Mouse (Mus musculus) erythroblast, embryonic 14.5 days (primary cell): ENCODE results near the gene Foxe3. TPM values are rescaled to one million over a fixed set of nuclear protein-coding genes. Genes with fewer than 3 reads are reported as not detected.

Experiments used
- H3K27me3 ChIP-seq: 2 replicates; pipeline ENCODE4 v1.6.1; 2012; ENCODE audit warnings: inconsistent platforms; ENCODE audit not compliant: control insufficient read depth
- H3K36me3 ChIP-seq: 2 replicates; pipeline ENCODE4 v1.6.1; 2012; ENCODE audit warnings: mild to moderate bottlenecking, inconsistent platforms; ENCODE audit not compliant: control insufficient read depth
- H3K4me1 ChIP-seq: 2 replicates; pipeline ENCODE4 v1.6.1; 2012; ENCODE audit warnings: inconsistent platforms; ENCODE audit not compliant: control insufficient read depth
- H3K4me3 ChIP-seq: replicated peaks from 2 replicates; pipeline ENCODE3; 2012; ENCODE audit warnings: moderate library complexity, mild to moderate bottlenecking, inconsistent platforms
- H3K9me3 ChIP-seq: 2 replicates; pipeline ENCODE4 v1.6.1; 2012; ENCODE audit warnings: low read length, inconsistent platforms, mixed read lengths; ENCODE audit not compliant: control insufficient read depth
- GATA1 ChIP-seq: IDR thresholded peaks from 2 replicates; pipeline ENCODE4 v1.6.1; 2012; ENCODE audit warnings: low read length, inconsistent platforms, mixed read lengths
- TAL1 ChIP-seq: IDR thresholded peaks from 3 replicates; pipeline ENCODE4 v1.6.1; 2012; ENCODE audit warnings: low read length, inconsistent platforms, mixed read lengths
- polyA plus RNA-seq: library from polyadenylated mRNA; stranded (reverse); fragments of >175 nt; gene quantifications from 2 replicates; pipeline ENCODE4 v1.2.3, GENCODE M21; 2012

The Foxe3 gene
- polyA plus RNA-seq, 1 experiment, result not detected

DNA sequence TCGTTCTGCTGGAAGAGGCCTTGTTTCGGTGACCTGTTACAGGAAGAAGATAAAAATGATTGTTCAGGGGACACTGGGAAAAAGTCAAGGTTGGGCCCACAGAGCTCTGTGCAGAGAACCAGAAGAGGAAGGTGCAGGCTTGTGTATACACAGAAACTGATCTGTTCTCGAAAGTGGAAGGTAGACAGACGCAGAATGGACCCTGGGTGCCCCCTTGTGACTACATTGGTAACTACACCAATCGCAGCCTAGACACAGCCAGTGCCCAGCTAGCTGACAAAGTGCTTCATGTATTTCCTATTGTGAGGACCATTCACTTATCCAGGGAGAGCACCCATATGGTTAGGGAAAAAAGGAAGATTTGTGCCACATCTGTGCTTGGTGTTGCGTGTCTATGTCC is 21.6 kb upstream of the Foxe3 start:
- peaks cover 11% of the 10 kb centered on the region for H3K27me3 ChIP-seq
- no peaks in the 10 kb centered on the region for H3K9me3 ChIP-seq
- no peak for TF ChIP-seq GATA1
- TF ChIP-seq TAL1, result no peak
- no peaks in the 10 kb centered on the region for H3K4me1 ChIP-seq
- no peaks in the 10 kb centered on the region for H3K36me3 ChIP-seq
- no peak overlapping the region for H3K4me3 ChIP-seq

DNA sequence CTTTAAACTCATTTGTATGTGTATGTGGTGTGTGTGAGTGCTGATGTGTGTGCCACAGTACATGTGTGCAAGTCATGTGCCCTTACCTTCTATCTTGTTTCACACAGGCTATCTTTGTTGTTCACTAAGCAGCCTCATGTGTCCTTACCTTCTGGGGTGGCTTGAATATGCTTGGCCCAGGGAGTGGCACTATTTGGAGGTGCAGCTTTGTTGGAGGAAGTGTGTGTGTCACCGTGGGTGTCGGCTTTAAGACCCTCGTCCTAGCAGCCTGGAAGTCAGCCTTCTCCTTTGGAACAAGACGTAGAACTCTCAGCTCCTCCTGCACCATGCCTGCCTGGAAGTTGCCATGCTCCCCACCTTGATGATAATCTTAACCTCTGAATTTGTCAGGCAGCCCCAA is 20.6 kb upstream of the Foxe3 start:
- Histone ChIP-seq H3K9me3 (no peaks in the 10 kb centered on the region), H3K36me3 (no peaks in the 10 kb centered on the region), H3K4me3 (no peak overlapping the region), H3K4me1 (no peaks in the 10 kb centered on the region), H3K27me3 (peaks cover 11% of the 10 kb centered on the region)
- TF ChIP-seq TAL1, result no peak
- no peak for TF ChIP-seq GATA1

DNA sequence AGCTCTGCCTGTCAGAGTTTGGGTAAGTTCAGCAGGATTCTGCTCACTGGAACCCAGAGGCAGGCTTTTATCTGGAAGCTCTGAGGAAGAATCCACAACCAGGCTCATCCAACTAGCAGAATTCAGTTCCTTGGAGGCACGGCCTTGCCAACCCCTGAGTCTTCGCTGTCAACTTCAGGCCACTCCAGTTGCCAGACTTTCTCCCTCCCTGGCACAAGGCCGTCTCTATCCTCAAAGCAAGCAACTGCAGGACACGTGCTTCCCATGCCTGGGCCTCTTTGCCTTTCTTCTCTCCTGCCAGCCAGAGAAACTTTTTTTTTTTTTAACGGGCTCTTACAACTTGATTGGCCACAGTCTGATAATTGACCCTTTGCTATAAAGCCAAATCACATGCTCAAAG is 19.2 kb upstream of the Foxe3 start:
- Histone ChIP-seq H3K9me3 (no peaks in the 10 kb centered on the region), H3K27me3 (peaks cover 11% of the 10 kb centered on the region), H3K36me3 (no peaks in the 10 kb centered on the region), H3K4me3 (no peak overlapping the region), H3K4me1 (no peaks in the 10 kb centered on the region)
- TF ChIP-seq GATA1, result no peak
- TF ChIP-seq TAL1, result no peak

DNA sequence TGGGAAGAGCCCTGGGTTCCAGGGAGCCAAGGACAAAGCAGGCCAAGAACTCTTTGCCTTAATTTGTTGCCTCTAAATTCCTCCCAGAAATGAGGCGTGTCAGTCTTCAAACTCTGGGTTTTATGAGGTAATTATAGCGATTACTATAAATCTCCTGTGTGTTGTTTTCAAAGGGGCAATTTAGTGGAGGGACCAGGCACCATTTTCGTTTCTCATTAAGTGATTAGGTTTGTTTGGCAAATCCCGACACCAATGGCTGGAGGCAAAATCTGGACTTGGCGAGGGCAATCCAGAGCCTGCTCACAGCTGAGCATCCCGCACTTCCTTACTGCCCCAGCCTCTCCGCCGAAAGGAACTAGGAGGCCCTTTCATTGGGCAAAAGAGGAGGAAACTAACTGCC is 16.8 kb upstream of the Foxe3 start:
- no peak for TF ChIP-seq TAL1
- no peak for TF ChIP-seq GATA1
- Histone ChIP-seq H3K27me3 (peaks cover 4% of the 10 kb centered on the region; the same call in 1 of the 2 replicates), H3K9me3 (no peaks in the 10 kb centered on the region), H3K4me1 (no peaks in the 10 kb centered on the region), H3K4me3 (no peak overlapping the region), H3K36me3 (no peaks in the 10 kb centered on the region)

DNA sequence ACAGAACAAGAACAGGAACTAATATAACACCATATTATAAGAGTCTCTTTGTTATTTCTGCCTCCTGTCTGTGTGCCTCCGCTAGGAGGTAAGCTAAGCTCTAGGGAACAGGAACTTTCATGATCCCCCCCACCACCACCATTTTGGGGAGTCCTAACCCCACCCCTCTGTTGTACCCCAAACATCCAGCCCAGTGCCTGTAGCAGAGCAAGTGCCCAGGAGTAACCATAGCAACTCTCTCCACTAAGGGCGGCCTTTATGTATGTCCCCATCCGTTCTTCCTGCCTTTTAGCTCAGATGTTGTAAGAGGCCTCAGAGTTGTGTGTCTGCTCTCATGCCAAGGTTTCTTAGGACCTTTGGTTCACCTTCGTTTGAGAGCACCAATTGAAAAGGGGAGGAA is 16.3 kb upstream of the Foxe3 start:
- Histone ChIP-seq H3K9me3 (no peaks in the 10 kb centered on the region), H3K27me3 (peaks cover 5% of the 10 kb centered on the region; the same call in 1 of the 2 replicates), H3K36me3 (no peaks in the 10 kb centered on the region), H3K4me3 (no peak overlapping the region), H3K4me1 (no peaks in the 10 kb centered on the region)
- TF ChIP-seq TAL1, result no peak
- no peak for TF ChIP-seq GATA1

GRCm38 (mm10) chr4:114941311-114941710 is 15.5 kb upstream of the Foxe3 start:
- no peaks in the 10 kb centered on the region for H3K4me1 ChIP-seq
- H3K9me3 ChIP-seq, result no peaks in the 10 kb centered on the region
- no peak overlapping the region for H3K4me3 ChIP-seq
- no peaks in the 10 kb centered on the region for H3K36me3 ChIP-seq
- H3K27me3 ChIP-seq, result peaks cover 5% of the 10 kb centered on the region; the same call in 1 of the 2 replicates
- TF ChIP-seq TAL1, result no peak
- no peak for TF ChIP-seq GATA1

GRCm38 (mm10) chr4:114938248-114938647 is 12.4 kb upstream of the Foxe3 start:
- Histone ChIP-seq H3K9me3 (no peaks in the 10 kb centered on the region), H3K4me3 (no peak overlapping the region), H3K27me3 (peaks cover 5% of the 10 kb centered on the region), H3K36me3 (no peaks in the 10 kb centered on the region), H3K4me1 (no peaks in the 10 kb centered on the region)
- no peak for TF ChIP-seq GATA1
- TF ChIP-seq TAL1, result no peak

DNA sequence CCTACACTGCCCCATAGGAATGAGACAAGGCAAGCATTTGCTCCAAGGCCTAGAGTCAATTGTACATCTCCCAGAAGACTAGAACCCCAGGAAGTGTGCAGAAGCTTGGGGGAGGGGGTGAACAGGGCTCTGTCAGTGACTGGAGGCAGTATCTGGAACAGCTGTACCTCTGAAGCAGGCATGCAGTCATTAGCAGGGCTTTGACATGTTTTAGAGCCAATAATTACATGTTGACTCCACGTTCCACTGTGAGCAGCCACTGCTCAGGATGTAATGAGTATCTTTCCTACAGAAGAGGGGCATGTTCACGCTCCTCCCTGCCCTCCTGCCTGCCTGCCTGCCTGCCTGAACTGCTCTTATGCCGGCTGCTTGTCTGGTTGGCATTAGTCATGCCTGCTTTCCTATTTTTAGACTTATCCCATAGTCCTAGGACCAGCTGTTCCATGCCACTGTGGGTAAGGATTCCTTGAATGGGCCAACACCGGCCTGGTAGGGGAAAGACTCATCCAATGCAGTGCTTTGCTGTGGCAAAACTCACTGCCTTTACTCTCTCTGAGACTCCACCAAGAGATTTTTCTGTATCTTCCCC is 11.7 kb upstream of the Foxe3 start:
- H3K4me3 ChIP-seq, result no peak overlapping the region
- peaks cover 5% of the 10 kb centered on the region for H3K27me3 ChIP-seq
- no peaks in the 10 kb centered on the region for H3K4me1 ChIP-seq
- TF ChIP-seq GATA1, result no peak
- TF ChIP-seq TAL1, result no peak
- H3K36me3 ChIP-seq, result no peaks in the 10 kb centered on the region
- no peaks in the 10 kb centered on the region for H3K9me3 ChIP-seq

GRCm38 (mm10) chr4:114934188-114934587 is 8.4 kb upstream of the Foxe3 start:
- Histone ChIP-seq H3K9me3 (no peaks in the 10 kb centered on the region), H3K27me3 (peaks cover 21% of the 10 kb centered on the region), H3K36me3 (no peaks in the 10 kb centered on the region), H3K4me3 (no peak overlapping the region), H3K4me1 (no peaks in the 10 kb centered on the region)
- TF ChIP-seq GATA1 (no peak), TAL1 (no peak)

DNA sequence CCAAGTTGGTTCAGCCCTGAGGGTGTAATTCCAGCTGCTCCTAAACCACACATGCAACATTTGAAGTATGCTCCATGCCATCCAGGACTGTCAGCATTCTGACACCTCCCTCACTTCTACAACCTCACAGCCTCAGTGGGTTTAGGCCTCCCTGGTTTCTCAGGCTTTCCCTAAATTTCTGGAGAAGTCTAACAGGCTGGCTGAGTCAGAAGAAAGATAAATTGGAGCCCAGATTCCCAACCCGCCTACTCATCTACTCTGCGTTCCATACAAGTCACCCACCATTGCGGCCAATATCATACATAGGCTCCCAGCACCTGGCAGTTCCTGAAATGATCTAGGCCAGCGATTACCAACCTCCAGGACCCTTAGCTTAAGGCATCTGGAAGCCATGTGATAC is 6.9 kb upstream of the Foxe3 start:
- Histone ChIP-seq H3K9me3 (no peaks in the 10 kb centered on the region), H3K4me1 (no peaks in the 10 kb centered on the region), H3K27me3 (peaks cover 34% of the 10 kb centered on the region), H3K4me3 (no peak overlapping the region), H3K36me3 (no peaks in the 10 kb centered on the region)
- no peak for TF ChIP-seq TAL1
- no peak for TF ChIP-seq GATA1
